ENCODE assay signal across 8 mouse cellular contexts in the genomic region with DNA sequence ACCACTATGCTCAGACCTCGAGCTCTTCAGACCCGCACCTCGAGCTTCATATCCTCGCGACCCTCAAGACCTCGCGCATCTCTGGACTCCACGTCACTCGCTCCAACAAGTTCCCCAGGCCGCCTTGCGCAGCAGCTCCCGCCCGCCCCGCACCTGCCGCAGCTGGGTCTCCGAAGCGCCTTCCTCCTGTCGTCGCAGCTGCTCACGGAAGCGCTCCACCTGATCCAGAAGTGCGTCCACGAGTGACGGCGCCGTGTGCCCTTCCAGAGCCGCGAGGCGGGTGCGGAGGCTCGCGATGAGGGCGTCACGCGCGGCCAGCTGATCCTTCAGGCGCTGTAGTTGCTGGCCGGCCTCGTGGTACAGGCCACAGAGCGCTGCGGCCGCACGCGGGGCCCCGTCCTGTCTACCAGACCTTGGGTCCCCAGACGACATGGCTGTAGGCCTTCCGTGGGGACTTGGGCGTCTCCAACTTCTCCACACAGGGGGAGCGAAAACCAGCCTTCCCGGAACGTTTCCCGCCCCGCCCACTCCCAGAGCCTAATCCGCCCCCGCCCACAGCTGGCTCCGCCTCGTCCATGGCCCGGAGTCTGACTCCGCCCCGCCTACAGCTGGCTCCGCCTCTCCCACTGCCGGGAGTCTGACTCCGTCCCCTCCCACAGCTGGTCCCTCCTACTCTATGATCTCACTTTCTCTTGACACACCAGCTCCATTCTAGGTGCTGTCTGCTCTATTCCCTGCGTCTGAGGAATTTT. TPM values are rescaled to one million over a fixed set of nuclear protein-coding genes. Genes with fewer than 3 reads are reported as not detected.
DNase-seq lines count a peak whose midpoint lies in the region; ATAC-seq lines count a peak whose summit lies in the region.

Gene Tnip2, minus strand, starts transcription at position 526 of the 752 bp plus-strand sequence.

- H3K27ac ChIP-seq in heart, embryonic 13.5 days (replicated peaks): peak within 1 kb of the TSS; percentile 70
- peak within 1 kb of the TSS; percentile 68 for H3K27ac ChIP-seq in liver, embryonic 12.5 days
- H3K27ac ChIP-seq in stomach, embryonic 15.5 days: peak within 1 kb of the TSS; percentile 31; the same call in 1 of the 2 replicates

- ATAC-seq in erythroid progenitor cell, adult 5-6 weeks (replicated peaks; ENCODE audit: low FRiP score, poor library complexity, severe bottlenecking): peak; percentile 96
- ATAC-seq in heart, embryonic 13.5 days (ENCODE audit: extremely low read depth, insufficient number of reproducible peaks, low FRiP score, low TSS enrichment): peak; percentile 100
- peak; percentile 94 for ATAC-seq in liver, embryonic 12.5 days
- ATAC-seq in stomach, embryonic 15.5 days (ENCODE audit: insufficient read depth, low FRiP score, low read depth): peak; percentile 96

- peaks cover 25% of the 10 kb centered on the region for H3K4me1 ChIP-seq in heart, embryonic 13.5 days
- peaks cover 37% of the 10 kb centered on the region for H3K4me1 ChIP-seq in liver, embryonic 12.5 days
- peaks cover 5% of the 10 kb centered on the region for H3K4me1 ChIP-seq in stomach, embryonic 15.5 days

- H3K4me3 ChIP-seq in heart, embryonic 13.5 days: peak within 1 kb of the TSS; percentile 85
- peak within 1 kb of the TSS; percentile 81 for H3K4me3 ChIP-seq in liver, embryonic 12.5 days
- H3K4me3 ChIP-seq in stomach, embryonic 15.5 days (replicated peaks): peak within 1 kb of the TSS; percentile 80

- DNase-seq in CD4-positive helper T cell, adult 2 months (ENCODE audit: low read depth, low spot score): peak; percentile 95
- DNase-seq in brain, embryonic 18.5 days (ENCODE audit: low read depth, low spot score): peak; percentile 52
- peak; percentile 99 for DNase-seq in kidney, postnatal 10 days
- peak; percentile 91 to 93 for DNase-seq in natural killer cell, adult 2 months (ENCODE audit: low spot score in 2 of 2)

- no peaks in the 10 kb centered on the region for H3K27me3 ChIP-seq in heart, embryonic 13.5 days (replicated peaks)
- H3K27me3 ChIP-seq in liver, embryonic 12.5 days (replicated peaks): no peaks in the 10 kb centered on the region
- no peaks in the 10 kb centered on the region for H3K27me3 ChIP-seq in stomach, embryonic 15.5 days (replicated peaks)

- peak within 1 kb of the TSS; percentile 94 for H3K9ac ChIP-seq in heart, embryonic 13.5 days
- H3K9ac ChIP-seq in liver, embryonic 12.5 days: peak within 1 kb of the TSS; percentile 90
- peak within 1 kb of the TSS; percentile 53 for H3K9ac ChIP-seq in stomach, embryonic 15.5 days

- peak within 1 kb of the TSS; percentile 93 for H3K4me2 ChIP-seq in heart, embryonic 13.5 days
- H3K4me2 ChIP-seq in liver, embryonic 12.5 days: peak within 1 kb of the TSS; percentile 99
- H3K4me2 ChIP-seq in stomach, embryonic 15.5 days: peak within 1 kb of the TSS; percentile 90

- no peaks in the 10 kb centered on the region for H3K9me3 ChIP-seq in heart, embryonic 13.5 days
- H3K9me3 ChIP-seq in liver, embryonic 12.5 days (replicated peaks): no peaks in the 10 kb centered on the region
- H3K9me3 ChIP-seq in stomach, embryonic 15.5 days: no peaks in the 10 kb centered on the region

- WGBS in heart, embryonic 13.5 days: under 1% methylated on average over 64 of the region's 64 CpGs
- under 1% methylated on average over 64 of the region's 64 CpGs for WGBS in liver, embryonic 12.5 days (ENCODE audit: insufficient replicate concordance)
- under 1% methylated on average over 55 of the region's 64 CpGs for WGBS in stomach, embryonic 15.5 days

- peaks cover 3% of the 10 kb centered on the region; the same call in 1 of the 2 replicates for H3K36me3 ChIP-seq in heart, embryonic 13.5 days
- no peaks in the 10 kb centered on the region for H3K36me3 ChIP-seq in liver, embryonic 12.5 days
- H3K36me3 ChIP-seq in stomach, embryonic 15.5 days: no peaks in the 10 kb centered on the region

RNA-seq across cellular contexts. Expression of gene Tnip2, which starts in this region (rescaled TPM):
- 3.2 TPM in 1 of 2 replicates, not detected in the other for total RNA-seq in erythroid progenitor cell, adult 5-6 weeks (2015; ENCODE audit: low replicate concordance)
- 0.23 and 7.4 TPM in 2 replicates for total RNA-seq in erythroid progenitor cell, adult 5-6 weeks (2017; ENCODE audit: low replicate concordance)
- polyA plus RNA-seq in heart, embryonic 13.5 days (2015; fragmentation: Nextera tagmentation; extraction: Ambion mirVana): 14.6 and 18.8 TPM in 2 replicates
- polyA plus RNA-seq in liver, embryonic 12.5 days (2016; fragmentation: Nextera tagmentation; extraction: Ambion mirVana): 7.4 and 10.9 TPM in 2 replicates
- 22.9 and 23.2 TPM in 2 replicates for polyA plus RNA-seq in stomach, embryonic 15.5 days (2015; fragmentation: Nextera tagmentation; extraction: Ambion mirVana)

Comparison
In these comparisons a context has a peak if more than half of its experiments do, and no peak if none do; other contexts are left out.
1. Peak in every context shown above with its lines: DNase-seq, ATAC-seq, H3K4me3 ChIP-seq and H3K27ac ChIP-seq.